Mouse (Mus musculus): ENCODE results near the gene Fkbp7. TPM values are rescaled to one million over a fixed set of nuclear protein-coding genes. Genes with fewer than 3 reads are reported as not detected.

The Fkbp7 gene
- 2.3 and 7.4 TPM in 2 replicates for polyA plus RNA-seq (2012; rRNA removed; ENCODE audit: low replicate concordance)

DNA sequence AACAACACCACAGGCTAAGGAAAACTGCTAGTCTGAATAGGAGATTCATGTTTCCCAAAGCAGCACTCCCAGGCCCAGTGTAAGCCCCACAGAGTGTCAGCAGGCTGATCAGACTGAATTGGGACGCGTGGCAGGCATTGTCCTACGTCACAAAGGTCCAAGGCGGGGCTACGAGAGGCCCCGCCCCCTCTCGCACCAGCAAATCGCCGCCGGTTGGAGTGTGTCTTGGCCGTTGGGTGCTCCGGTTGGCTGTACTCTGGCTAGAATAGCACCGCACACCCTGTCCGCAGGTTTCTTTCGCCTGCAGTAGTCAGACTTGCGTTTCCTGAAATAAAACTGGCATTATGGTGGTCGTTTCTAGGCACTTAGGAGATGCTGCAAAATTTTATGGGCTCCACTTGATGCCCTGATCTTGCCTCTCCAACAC is at the start of gene Fkbp7:
Fkbp7 (minus strand) TSS at position 151 of the 427 bp plus-strand sequence.

DNA sequence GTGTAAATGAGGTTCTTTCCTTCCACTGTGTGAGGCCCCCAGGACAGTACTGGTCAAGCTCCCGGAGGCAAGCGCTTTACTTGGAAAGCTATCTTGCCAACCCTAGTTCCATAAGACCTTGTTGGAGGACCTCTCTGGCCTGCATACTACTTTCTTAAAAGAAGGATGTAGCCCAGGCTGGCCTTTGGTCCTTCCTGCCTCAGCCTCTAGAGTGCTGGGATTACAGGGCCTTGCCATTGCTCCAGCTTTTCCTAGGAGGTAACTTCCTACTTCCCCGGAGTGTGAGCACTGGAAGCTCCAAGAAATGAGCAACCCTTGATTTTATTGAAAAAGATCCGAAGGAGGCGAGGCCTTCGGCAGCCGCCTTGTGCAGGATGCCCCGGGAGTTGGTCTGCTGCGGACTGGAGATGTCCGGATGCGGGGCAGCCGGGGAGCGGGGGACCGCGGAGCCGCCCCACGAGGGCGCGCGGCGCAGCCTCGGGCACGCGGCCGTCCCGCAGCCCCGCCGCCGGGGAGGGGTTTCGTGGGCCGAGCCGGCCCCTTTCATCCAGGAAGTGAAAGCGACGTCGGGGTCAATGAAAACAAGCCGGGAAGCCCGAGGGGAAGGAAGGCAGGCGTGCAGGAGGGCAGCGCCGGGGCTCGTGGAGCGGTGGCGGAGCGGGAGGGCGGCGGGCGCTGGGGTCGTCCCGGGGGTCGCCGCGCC is 2.0 kb upstream of the Fkbp7 start, which contains the start of gene Plekha3:
Plekha3 (plus strand) TSS at position 557 of the 703 bp plus-strand sequence.

DNA sequence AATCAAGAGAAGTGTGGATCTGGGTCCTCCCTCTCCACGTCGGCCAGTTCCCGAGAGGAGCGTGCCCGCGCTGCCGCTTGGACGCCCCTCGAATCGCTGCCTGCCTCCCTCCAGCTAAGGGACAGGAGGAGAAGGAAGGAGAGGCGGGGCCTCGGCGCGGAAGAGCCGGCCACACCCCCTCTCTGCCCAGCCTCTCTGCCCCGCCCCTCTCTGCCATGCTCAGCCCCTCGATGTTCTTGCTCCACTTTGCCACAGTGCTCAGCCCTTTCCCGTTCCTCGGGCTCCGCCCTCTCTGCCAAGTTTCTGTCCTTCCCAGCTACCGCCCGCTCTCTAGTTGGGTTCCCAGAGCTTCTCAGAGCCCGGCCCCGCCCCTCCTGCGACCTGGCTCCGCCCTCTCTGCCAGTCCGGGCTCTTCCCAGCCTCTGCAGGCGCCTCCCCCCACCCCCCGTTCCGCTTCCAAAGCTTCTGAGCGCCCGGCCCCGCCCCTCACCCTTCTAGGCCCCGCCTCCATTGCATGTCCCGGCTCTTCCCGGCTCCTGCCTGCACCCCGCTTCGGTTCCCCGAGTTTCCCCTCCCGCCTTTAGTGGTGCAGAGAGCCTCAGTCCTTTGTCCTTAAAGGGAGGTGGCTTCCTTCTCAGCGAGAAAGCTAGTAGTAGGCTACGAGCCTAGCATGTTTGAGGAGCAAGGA is 24.9 kb downstream of the Fkbp7 start, which contains the start of the genes Prkra and Pjvk:
Prkra (minus strand) TSS at position 133 of the 688 bp plus-strand sequence.
Pjvk (plus strand) TSS at position 594 of the 688 bp plus-strand sequence.

Other genes starting within 250 kb of the Fkbp7 start
- 14.8 and 16.2 TPM in 2 replicates for gene Prkra, start 25.1 kb downstream of the Fkbp7 start, polyA plus RNA-seq (2012; rRNA removed; ENCODE audit: low replicate concordance)
- not detected in 2 replicates for gene Pjvk, start 24.6 kb downstream of the Fkbp7 start, polyA plus RNA-seq (2012; rRNA removed; ENCODE audit: low replicate concordance)
- 12.6 and 19.1 TPM in 2 replicates for gene Plekha3, start 2.2 kb upstream of the Fkbp7 start, polyA plus RNA-seq (2012; rRNA removed; ENCODE audit: low replicate concordance)